Mouse (Mus musculus) embryonic fibroblast, embryonic 13.5 days (primary cell): ENCODE measurements around the gene Tas2r124.

Experiments
- CTCF ChIP-seq: IDR thresholded peaks from 2 replicates; pipeline ENCODE4 v1.5.1; 2011; ENCODE audit warnings: mild to moderate bottlenecking, control low read depth, low read length, moderate library complexity, borderline replicate concordance; ENCODE audit not compliant: insufficient read depth
- POLR2A ChIP-seq: IDR thresholded peaks from 2 replicates; pipeline ENCODE4 v1.6.1; 2011; ENCODE audit warnings: low read depth, mild to moderate bottlenecking, control low read depth, low read length, moderate library complexity

- no peak for TF ChIP-seq CTCF
- no peak for TF ChIP-seq POLR2A
Observed at GRCm38 (mm10) chr6:132750206-132750605, 4.3 kb upstream of the Tas2r124 start.
